Mouse (Mus musculus) lung, postnatal 10 days (tissue): ENCODE results near the gene Tle4.

Experiments
- DNase-seq: peaks from one replicate; pipeline ENCODE4 v3.0.0; 2021

Tle4 gene

DNA sequence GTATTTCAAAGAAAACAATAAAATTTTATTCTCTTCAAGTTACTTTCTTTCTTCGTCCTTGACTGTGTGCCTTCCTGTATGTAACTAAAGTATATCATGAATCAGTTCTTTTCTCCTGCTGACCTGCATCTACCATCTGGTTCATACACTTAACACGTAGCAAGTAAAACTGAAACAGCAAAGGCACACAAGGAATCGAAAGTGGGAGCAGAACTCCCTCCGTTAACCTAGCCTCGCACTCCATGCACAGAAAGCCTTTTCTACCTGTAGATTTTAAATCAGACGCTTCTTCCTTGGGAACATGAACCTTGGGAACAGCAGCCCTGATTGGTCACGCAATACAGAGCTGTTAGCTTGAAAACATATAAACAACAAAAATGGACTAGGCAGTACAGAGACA, 78.7 kb downstream of the Tle4 start:
- DNase-seq: no peak

- peak; percentile 25 for DNase-seq
Measured at GRCm38 (mm10) chr19:14518438-14519044, 79.3 kb downstream of the Tle4 start.

- DNase-seq: no peak
Measured at GRCm38 (mm10) chr19:14516420-14516819, 81.4 kb downstream of the Tle4 start.

- no peak for DNase-seq
Measured at GRCm38 (mm10) chr19:14508819-14509218, 89.0 kb downstream of the Tle4 start.

DNA sequence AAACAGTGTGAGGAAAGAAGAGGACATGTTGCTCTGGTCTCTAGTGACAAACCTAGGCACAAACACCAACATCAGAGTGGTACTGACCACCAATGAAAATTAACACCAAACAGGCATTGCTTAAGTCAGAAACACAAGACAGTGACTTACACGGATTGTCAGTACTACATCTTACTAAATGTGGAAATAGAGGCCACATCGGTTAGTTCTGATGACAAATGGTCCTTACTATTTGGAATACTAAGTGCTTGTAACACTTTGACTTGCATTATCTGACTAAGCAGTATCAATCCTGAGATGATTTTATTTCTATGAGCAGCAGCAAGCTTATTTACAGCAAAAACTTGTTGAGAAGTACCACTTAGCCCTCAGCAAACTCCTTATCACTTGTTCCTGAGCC, 89.9 kb downstream of the Tle4 start:
- no peak for DNase-seq

- no peak for DNase-seq
Measured at GRCm38 (mm10) chr19:14506875-14507670, 90.8 kb downstream of the Tle4 start.

DNA sequence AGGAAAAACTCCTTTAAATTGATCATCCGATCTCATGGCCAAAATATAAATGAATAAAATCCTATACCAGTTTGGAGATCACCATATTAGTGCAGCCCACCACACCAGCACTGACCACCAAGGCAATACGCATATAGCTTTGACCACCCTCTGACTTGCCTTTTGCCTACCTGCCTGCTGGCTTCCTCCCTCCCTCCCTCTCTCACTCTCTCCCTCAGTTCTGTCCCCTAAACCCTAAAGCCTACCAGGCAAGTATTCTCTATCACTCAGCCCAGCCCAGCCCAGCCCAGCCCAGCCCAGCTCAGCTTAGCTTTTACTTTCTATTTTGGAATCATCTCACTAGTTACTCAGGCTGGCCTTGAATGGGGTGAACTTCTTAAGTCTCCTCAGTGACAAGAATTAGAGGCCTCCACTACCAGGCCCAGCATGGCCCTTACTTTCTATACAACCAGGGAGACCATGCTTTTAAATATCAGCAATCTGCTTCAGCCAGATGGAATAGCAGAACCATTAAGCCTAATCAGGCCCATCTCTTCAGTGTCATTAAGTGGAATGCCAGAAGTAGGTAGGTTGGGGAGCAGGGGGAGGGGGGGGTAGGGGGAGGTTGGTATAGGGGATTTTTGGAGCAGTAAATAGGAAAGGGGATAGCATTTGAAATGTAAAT, 91.8 kb downstream of the Tle4 start:
- DNase-seq: no peak

DNA sequence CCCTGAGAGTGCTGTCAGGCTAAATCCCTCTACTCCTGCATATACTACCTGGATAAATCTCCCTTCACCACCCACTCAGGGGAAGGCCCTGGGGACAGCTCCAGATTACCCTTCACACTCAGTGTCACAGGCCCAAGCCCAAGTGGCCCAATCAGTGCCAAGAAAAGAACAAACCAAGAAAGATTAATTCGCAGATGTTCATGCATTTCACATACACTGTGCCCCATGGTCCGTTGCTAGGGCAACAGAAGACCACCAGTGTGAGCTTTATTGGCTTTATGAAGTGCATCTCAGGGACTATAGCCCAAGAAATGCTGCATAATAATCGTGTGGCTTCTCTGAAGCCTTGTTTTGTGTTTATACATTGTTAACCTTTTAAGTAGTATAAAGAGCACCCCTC, 92.5 kb downstream of the Tle4 start:
- DNase-seq: no peak

- no peak for DNase-seq
Measured at GRCm38 (mm10) chr19:14503862-14504261, 94.0 kb downstream of the Tle4 start.

DNA sequence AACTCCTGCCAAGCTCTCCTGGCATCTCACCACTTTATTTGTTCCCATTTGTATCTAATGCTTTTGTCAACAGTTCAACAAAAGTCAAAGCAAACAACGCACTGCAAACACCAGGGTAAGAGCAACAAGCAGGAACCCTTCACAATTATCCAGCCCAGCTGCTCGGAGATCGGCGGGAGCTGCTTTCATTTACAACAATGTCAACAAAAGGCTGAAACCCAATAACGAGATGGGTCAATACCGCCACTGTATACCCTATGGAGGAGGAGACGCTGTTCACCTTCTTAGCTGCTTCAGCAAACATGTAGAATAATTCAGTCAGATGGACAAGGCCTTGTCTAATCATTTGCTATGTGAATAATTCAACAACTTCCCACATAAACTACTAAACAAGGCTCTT, 95.6 kb downstream of the Tle4 start:
- no peak for DNase-seq

DNA sequence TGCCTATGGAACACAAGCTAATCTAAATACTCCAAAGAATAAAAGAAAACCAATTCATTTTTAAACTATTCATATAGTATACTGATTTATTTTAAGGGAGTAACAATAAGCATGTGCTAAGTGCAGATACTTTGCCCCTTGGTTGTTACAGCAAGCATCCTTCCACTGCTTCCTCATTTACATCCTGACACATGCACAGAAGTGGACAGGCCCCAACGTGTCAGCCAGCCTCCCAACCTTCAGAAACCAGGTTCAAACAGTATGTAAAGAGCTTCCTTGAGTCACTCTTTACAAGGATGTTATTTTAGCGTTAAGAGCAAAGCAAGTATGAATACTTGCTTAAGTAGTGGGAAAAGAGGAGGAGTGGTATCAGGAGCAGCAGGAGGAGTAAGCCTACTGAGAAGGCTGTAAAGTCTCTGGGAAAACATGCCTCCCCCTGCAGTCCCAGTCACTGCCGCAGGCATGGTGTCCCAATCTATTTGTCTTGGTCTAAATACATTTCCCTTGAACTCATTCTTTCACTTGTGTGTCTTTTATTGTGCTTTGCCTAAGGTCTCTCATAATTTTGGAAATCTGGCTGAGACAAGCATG, 97.9 kb downstream of the Tle4 start:
- no peak for DNase-seq

GRCm38 (mm10) chr19:14493047-14493446, 104.8 kb downstream of the Tle4 start:
- DNase-seq: no peak

DNA sequence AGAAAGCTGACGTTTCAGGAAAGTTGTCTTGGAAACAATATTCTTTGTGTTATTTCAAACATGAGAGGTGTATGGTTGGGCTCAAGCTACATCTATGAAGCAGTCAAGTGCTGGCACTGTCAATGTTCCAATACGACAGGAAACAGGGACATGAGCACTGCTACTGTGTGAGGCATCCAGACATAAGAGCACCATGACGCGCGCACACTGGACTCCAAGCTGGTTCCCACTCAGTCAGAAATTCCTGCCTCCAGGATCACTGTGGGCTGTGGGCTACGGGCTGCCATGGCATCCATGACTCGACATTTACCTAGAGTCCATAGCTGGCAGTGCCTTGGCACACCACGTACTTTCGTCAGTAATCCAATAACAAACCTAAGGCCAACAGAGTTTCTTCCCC, 110.7 kb downstream of the Tle4 start:
- DNase-seq: no peak

DNA sequence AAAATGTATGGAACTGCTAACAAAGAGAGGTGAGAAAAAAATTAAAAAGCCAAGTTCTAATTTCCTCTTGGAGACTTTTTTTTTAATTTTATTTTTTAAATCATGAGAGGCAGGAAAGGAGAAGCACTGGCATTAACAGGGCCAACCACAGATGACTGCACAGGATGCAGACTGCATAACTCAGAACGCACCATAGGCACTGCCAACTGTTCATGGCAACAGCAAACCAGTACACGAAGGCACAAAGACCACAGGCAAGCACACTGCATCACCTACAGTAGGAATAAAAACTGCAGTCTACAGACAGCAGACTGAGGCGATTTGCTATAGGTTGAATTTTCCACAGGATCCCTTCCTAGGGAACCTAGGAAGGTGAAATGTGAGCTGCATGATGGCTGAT, 112.7 kb downstream of the Tle4 start:
- no peak for DNase-seq

DNA sequence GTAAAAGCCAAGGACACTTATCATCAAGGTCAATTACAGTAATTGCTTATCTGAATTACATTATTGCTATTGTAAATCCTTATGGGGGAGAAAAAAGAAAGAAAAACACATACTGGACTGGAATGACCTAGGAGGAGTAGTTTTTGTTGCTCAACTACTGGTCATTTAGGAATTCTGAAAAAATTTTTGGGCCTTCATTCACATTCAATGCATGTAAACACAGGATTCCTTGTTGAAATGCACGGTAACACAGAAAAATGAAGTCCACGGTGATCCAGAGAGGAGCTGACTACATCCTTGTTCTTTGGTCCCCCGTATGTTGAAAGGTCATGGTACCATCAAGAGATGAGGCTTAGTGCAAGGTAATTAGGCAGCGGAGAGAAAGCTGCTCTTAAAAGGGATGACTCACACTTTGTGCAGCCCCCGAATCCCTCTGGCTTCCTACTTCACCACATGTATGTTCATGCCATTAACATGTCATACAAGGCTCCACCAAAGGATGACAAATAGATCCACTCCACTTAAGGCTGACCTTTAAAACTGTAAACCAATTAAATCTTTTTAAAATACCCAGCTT, 115.2 kb downstream of the Tle4 start:
- no peak for DNase-seq

- no peak for DNase-seq
Measured at GRCm38 (mm10) chr19:14481796-14482561, 115.9 kb downstream of the Tle4 start.

- DNase-seq: peak; percentile 40
Measured at GRCm38 (mm10) chr19:14479711-14480110, 118.1 kb downstream of the Tle4 start.

- DNase-seq: no peak
Measured at GRCm38 (mm10) chr19:14469325-14469724, 128.5 kb downstream of the Tle4 start.

GRCm38 (mm10) chr19:14468733-14469132, 129.1 kb downstream of the Tle4 start:
- no peak for DNase-seq

- DNase-seq: no peak
Measured at GRCm38 (mm10) chr19:14466020-14466419, 131.8 kb downstream of the Tle4 start.

DNA sequence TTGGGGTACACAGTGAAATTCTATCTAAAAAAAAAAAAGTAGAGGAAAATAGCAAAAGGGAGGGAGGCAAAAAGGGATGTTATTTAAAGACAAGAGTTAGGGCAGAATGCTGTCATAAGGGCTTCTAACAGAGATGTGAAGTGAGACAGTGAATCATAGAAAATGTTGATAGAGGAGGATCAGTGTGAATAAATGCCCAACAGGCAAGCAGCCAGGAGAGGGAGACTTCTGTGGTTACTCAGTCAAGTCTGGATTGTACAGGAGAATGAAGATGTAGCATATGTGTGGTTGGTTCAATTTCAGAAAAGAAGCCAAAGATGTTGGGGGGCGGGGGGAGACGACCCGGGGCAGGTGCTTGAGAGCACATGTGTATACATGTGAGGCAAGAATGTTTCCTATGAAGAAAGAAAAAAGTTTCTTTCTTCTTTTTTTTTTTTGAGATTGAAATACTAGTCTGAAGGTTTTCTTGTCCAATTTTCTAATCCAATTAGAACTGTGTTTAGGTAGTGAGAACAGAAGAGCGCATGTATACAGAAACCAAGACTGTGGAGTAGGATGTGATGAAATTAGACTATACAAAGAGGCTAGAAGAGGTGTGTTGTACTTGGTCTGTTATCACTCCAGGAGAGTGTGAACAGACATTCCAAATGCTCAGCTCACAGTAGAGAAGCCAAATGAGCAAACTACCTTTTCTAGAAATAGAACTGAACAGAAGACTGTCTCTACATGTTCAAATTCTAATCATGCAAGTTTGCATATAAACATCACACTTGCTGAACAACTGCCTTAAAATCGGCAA, 134.4 kb downstream of the Tle4 start:
- no peak for DNase-seq

DNA sequence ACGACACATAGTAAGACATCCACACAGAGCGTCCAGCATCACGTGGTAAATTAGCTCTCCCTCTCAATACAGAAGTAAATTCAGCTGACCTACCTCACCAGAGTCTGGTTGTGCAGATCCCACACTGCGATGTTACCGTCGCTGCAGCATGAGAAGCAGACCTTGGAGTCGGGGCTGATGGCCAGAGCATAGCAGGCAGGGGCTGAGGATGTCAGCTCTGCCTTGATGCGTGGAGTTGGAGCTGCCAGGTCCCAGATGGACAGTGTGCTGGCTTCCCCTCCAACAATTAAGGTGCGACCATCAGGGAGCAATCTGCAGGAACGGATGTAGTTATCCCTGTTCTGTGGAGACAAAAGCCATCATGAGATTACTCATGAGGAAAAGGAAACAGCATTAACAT, 144.4 kb downstream of the Tle4 start:
- DNase-seq: no peak
